Mouse (Mus musculus) cerebellum, adult 11-12 months (tissue): ENCODE measurements around the gene Slc6a21.
A peak's percentile ranks its signal among the peaks of the same experiment; 100 is the strongest.

Experiments
- DNase-seq: peaks from one replicate; pipeline ENCODE4 v3.0.0; 2022

Gene Slc6a21

DNA sequence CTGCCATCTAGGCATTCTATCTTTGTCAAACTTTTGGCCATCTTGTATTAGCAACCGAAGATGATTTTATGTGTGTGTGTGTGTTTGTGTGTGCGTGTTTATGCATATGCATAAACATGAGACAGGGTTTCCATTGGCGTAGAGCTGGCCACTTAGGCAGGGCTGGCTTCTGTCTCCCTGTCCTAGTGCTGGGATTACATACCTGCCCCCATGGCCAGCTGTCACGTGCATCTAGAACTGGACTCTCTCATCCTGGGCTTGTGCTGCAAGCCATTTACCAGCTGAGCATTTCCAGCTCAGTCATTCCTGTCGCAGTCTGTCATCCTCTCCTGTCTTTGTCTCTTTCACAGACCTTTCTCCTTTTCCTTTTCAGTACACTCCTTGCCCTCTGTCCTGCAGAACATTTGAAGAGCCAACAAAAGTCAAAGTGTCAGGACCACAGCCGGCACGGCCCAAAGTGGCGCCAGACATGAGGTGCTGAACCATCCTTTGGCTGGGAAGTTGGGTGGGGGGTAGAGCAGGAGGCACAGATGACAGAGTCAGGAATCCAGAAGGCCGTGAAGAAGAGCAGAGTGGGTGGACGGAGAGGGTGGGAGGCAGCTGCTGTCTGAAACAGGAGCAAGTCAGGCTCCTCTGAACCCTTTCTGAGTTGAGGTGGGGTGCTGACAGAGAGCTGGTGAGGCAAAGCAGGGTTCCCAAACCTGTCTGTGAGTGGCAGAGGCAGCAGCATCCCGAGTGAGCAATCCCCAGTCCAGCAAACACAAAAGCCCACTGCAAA, 20.1 kb upstream of the Slc6a21 start:
- DNase-seq, result no peak

DNA sequence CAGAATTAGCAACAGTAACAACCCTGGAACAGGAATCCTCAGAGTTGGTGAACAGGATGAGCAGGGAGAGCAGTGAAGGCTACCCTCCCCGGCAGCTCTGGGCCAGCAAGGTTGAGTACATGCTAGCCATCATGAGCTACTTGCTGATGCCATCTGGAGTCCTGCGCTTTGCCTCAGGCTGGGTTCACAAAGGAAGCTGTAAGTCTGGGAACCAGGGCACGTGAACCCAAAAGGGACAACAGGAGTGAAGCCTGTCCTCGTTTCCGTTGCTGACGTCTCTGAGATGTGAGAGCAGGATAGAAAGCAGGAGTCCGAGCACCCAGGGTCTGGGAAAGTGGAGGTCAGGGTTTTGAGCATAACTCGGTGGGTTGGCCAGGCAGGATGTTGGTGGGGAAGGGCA, 18.0 kb upstream of the Slc6a21 start:
- no peak for DNase-seq

DNA sequence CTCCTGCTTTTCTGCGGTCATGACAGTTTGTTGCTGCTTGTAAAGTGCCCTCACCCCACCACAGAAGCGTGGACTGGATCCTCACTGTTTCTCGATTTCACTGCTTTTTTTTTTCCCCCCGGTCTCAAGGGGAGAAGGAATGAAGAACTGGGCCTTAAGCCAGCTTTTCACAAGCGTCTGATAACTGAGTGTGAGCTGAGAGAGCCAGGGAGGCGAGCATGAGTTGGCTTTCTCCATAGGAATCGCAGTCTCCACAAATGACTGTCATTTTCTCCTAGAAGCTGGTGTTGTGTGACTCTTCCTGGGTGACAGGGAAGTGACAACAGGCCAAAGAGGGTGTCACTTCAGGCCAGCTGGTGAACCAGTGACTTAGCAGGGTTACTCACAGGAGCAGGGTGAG, 15.0 kb upstream of the Slc6a21 start:
- DNase-seq, result no peak

DNA sequence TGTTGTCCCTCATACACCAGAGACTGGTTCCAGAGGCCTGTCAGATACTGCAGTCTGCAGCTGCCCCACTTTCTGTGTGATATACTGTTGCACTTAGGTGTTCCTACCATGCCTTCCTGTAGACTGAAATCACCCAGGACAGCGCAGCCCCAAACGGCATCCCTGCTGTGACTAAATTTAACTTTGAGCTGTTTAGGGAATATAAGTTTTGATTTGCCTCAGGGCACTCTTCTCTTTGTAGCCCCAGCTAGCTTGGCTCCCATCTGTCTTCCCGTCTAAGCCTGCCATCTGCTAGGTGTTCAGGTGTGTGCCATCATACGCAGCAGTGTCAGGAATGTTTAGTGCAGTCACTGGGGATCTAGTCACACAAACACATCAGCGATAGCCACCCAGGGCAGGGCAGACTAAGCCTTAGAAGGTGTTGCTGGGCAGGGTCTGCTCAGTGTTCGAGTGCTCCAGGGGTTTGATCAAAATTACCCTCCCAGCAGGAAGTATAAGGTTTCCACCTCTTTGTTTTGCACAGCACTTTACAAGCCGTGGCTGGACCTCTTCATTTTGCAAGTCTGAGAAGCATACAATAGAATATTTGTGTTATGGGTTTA, 14.2 kb upstream of the Slc6a21 start:
- DNase-seq, result no peak

DNA sequence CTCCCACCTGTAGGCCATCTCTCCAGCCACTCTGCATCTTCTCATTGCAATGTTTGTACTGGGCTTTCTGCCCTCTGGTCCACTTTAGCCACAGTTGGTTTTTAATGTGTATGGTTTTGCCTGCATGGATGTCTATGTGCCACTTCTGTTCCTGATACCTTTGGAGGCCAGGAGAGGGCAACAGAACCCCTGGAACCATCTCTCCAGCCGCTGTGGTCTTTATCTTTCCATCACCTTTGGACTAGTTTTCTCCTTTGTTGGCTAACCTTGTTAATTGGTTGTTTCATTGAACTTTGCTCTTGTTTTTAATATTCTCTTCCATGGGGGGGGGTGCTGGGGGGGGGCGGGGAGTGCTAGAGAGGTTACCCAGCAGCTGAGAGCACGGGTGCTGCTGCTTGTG, 13.0 kb upstream of the Slc6a21 start:
- DNase-seq, result no peak

DNA sequence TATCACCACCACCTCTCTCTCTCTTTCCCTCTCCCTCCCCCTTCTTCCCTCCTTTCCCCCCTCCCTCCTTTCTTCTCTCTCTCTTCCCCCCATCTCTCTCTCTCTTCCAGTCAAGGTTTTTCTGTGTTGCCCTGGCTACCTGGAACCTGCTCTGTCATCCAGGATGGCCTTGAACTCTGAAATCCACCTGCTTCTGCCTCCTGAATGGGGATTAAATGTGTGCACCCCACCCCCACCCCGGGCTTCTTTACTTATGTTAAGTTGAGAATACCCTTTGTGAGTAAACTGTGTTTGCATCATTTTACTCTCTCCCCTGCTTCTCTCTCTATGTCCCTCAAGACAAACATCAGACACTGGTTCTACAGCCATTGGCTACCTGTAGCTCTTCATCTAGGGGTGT, 11.8 kb upstream of the Slc6a21 start:
- no peak for DNase-seq

DNA sequence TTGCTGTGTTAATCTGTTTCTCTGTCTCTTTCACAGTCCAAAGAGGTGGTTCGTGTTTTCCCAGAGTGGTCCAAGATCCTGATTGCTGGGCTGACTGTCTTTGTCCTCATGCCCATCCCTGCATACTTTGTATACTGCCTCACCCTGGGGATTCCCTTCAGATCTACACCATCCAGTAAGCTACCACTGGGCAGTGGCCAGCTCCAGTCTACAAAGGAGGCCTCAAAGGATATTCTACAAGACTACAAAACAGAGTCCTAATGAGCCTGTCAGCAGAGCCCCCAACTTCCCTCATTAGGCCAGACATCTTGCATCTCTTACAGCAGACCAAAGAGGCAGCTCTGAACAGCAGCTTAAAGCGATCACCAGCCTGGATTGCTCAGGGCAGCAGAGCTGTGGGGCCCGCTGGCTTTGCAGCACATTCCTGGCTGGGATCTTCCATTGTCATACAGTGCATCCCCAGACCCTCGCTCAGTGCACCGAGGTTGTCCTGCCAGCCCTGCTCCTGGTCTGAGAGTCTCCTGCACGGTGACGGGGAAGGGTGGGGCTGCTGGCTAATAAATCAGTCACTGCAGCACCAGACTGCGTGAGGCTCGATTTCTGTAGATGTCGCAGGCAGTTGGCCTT, 4.4 kb upstream of the Slc6a21 start:
- DNase-seq, result no peak

DNA sequence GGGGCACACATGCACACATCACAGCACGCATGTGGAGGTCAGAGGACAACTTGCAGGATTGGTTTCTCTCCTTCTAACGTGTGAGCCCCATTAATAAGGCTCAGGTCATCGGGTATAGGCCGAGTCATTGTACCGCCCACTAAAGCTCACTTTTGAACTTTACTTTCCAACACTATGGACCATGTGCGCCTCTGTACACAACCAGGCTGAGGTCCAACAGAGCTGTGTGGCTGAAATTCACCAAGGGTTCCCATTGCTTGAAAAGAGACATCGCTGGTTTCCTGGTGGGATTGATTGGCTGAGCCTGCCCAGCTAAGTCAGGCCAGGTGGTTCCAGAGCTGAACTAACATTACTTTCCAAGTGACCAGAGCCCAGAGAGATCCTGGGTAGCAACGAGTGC, 3.6 kb upstream of the Slc6a21 start:
- no peak for DNase-seq

DNA sequence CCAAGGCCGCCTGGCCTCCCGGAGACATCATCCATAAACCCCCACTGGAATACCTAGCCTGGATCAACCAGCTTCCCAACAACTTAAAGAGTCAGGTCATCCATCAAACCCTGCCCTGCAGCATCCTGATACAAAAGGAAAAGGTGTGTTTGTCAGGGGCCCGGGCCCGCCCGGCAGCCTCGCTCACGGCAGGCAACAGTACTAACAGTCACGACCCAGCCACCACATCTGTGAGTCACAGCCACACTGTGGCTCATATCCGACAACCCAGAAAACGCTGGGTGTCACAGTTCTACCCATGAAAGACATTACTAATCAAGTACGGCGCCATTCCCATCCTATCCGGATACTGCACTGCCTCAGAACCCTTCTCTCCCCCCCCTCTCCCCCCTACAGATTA, 9.2 kb downstream of the Slc6a21 start:
- DNase-seq, result no peak

DNA sequence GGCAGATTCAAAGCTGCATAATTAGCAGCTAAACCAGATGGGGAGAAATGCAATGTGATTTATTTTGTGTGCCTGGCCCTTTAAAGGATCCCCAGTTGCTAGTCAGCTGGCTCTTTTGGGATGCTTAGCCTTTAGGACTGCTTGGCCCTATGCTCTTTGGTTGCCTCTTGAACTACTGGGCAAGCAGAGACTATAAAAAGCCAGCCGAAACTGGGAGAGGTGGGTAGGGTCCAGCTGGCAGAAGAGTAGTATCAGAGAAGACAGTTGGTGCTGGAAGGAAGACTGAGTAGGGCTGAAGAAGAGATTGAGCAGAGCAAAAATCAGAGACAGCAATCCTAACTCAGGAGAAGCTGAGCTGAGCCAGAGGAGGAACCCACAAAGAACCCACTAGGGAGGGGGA, 19.3 kb downstream of the Slc6a21 start:
- no peak for DNase-seq

DNA sequence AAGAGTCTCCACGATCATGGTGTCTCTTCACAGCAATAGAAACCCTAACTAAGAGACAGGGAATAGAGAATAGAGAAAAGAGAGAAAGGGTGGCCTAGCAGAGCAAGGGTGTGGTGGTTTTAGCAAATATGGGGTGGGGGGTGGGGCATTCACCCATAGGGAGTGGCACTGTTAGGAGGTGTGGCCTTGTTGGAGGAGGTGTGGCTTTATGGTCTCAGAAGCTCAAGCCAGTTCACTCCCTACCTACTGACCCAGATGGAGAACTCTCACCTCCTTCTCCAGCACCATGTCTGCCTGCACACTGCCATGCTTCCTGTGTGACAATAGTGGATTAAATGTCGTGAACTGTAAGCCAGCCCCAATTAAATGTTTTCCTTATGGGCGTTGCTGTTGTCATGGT, 20.2 kb downstream of the Slc6a21 start:
- DNase-seq, result no peak

DNA sequence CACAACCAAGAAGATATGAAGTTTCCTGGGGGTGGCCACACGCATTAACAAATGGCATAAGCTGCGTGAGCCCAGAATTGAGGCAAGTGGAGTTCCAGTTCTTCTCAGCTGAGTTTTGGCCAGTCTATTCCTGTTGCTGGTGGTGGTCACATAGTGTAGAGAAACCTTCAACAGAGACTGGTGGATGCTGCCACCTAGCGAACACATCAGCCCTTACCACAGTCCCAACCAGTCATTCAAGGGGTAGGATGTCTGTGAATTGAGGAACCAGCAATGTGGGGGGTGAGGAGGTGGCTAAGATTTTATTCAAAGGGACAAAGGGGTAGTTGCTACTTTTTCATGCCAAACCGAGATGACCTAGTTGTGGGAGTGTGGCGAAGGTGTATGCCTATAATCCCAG, 22.4 kb downstream of the Slc6a21 start:
- no peak for DNase-seq

DNA sequence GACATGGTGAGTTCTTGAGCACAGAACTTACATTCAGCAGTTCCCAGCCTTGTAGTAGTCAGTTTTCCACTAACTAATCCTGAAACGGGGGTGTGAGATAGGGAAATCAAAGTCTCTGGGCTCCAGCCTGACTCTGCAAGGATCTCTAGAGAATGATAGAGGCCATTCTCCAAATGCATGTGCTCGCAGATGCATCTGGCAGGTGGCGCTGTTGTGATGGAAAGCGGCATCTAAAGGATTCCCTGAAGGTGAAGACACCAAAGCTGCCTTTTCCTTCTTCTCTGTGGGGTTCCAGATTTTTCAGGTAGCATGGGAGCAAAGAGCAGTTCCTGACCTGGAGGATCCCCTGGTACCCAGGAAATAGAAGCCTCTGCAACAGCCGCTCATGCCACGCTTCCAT, 23.0 kb downstream of the Slc6a21 start:
- DNase-seq, result peak; percentile 53

DNA sequence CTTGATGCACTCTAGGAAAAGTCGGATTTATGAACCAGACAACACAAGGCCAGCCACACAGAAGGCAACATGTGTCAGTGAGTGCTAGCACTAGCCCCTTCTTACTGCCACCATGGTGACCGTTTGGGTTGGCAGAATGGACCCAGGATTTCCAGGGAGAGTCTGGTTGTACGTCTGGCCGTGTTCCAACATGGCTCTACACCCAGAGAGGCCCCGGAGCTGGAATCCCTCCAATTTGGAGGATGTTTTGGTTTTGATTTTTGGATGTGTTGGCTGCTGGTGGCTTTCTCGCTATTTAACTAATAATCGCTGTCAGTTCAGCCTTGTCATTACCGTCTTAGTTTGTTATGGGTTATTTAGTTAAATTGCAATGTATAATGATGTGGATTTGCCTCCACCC, 25.3 kb downstream of the Slc6a21 start:
- no peak for DNase-seq

DNA sequence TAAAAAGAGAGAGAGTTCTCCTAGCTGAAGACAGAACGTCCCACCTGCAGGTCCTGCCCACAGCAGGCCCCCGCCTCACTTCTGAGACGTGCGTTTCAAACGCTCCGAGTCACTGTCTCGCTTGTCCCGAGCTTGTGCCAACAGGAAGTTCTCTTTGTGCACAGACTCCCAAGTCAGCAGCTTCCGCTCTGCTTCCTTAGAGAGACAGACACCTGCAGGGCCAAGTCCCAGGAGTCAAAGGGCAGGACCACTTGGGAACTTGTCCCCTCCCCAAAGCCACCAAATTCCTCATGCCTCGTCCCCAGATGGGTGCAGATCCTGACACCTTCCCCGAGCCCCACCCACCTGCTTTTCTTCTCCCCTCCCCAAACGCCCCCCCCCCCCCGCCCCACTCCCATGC, 27.6 kb downstream of the Slc6a21 start:
- DNase-seq, result no peak

DNA sequence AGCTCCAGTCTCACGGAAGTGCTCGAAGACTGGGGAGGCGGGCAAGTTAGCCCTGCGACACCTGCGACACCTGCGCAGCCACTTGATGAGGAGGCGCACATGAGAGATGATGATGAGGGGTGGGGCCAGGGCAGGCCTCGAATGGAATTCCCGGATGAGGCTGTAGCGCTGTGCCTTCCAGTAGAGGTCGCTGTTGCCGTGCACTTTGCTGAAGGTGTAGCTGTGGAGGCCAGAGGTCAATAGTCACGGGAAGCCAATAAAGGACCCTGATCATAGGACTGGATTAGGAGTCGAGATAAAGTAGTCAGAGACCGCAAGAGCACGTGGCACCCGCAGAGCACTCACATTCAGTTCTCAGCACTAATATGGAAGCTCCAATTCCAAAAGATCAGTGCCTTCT, 28.0 kb downstream of the Slc6a21 start:
- peak; percentile 86 for DNase-seq

DNA sequence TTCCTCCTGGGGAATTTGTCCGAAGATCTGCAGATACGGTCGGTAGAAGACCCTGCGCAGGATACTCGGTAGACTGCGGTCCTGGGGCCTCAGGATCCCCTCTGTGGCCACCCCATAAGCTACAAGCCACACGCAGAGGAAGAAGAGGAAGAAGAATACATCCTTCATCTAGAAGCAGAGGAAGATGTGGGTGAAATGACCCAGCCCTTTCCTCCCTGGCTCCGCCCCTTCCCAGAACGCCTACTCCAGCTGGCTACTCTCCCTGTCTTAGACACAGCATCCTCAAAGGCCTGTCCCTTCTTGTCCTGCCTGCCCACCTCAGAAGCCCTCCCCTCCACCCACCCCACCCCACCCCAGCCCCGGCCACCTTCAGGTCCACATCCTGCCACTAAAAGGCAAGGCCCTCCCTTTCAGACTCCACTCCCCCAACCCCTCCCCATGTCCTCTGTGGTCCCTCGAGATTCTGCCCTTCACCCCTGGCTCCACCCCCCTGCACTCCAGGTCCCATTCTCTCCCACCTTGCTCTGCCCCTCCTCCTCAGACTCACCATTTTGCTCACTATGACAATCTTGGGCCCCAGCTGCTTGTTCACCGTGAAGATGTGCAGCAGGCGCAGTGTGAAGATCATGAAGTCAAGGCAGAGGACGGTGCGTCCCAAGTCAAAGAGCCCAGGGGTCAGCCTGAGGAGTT, 31.4 kb downstream of the Slc6a21 start:
- no peak for DNase-seq

DNA sequence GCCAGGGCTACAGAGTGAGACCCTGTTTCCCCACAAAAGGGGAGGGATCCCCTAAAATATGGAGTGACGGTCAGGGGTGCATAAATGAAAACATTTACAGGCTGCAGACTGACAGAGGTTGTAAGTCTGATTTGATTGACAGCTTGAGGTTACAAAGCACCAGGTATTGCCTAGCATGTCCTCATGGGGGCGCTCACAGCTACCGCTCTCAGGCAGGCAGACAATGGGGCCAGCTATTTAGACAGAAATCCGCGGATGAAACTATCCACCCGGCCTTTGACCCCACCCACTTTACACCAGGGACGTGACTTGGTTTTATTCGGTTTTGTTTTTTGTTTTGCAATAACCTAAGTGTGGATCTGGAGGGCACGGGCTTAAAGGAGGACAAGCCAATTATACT, 32.1 kb downstream of the Slc6a21 start:
- no peak for DNase-seq

DNA sequence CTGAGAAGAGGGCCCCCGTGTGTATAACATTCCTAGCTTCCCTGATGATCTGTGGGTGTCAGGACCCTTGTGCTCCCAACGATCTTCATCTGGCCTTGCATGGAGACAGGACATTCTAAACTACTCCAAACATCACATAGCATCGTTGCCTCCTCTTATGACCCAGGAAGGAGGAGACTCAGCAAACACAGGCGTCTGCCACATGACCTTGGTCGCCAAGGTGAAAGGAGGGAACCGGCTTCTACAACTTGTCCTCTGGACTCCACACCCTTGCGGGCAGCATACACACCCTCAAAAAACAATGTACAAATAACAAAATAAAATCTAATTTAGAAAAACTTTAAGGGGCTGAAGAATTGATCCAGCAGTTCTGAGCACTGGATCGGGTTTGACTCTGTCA, 34.7 kb downstream of the Slc6a21 start:
- DNase-seq, result no peak

DNA sequence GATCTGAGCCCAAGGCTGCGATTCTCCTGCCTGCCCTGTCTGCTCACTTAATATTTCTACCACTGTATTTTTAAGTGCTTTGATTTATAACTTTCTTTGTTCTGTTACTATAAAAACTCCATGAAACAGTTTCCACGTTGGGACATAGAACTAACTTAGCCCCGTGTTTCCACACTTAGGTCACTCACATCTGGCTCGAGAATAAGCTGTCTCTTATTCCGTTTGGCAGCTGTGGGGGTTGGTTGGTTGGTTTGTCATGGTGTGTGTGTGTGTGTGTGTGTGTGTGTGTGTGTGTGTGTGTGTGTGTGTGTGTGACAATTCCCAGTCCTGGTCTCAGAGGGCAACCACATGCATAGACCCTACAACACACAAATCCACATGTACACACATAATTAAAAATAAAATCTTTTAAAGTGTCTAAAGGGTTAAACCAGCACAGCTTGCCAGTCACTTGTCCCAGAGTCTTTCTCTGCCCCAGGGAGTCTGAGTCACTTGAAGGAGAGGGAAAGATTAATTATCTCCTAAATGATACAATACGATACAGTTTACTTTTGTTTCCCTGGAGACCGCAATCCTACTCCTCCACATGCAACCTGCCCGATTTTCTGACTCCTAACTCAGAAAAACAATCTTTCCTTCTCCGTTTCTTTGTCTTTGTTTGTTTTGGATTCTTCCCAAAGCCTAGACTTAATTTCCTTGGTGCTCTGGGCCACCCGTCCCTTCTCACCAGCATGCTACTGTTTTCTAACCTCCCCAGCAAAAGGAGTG, 35.6 kb downstream of the Slc6a21 start:
- no peak for DNase-seq

DNA sequence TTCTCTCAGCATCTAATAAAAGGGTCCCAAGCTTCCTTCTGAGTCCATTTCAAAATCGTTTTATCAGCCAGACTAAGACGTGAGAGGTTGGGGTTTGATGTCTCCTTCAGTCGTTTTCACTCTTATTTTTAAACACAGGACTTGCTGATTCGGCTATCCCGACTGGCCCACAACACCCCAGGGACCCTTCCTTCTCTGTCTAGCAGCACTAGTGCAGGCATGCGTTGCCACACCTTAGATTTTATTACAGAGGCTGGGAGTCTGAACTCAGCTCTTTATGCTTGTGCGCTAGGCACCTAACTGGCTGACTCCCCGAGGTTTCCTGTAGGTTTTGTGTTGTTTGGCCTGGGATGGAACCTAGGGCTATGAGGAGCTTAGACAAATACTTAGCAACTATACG, 36.2 kb downstream of the Slc6a21 start:
- DNase-seq, result no peak

DNA sequence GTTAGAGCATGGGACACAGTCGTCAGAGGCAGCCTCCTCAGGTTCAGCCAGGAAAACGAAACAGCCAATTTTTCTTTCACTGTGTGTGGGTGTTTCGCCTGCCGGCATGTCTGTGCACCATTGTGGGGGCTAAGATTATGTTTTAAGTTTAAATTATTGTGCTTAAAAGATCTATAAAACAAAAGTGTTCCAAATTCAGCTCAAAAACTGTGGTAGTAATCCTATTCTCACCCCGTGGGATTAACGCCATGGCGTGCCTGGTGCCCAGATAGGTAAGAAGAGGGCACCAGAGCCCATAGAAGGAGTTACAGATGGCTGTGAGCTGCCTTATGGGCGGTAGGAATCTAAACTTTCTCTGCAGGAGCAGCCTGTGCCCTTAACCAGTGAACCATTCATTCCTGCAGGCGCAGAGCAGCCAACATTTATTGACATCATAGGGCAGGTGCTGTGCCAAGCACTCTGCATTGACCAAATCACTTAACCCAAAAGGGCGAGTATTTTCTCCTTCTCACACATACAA, 37.9 kb downstream of the Slc6a21 start:
- DNase-seq, result no peak

DNA sequence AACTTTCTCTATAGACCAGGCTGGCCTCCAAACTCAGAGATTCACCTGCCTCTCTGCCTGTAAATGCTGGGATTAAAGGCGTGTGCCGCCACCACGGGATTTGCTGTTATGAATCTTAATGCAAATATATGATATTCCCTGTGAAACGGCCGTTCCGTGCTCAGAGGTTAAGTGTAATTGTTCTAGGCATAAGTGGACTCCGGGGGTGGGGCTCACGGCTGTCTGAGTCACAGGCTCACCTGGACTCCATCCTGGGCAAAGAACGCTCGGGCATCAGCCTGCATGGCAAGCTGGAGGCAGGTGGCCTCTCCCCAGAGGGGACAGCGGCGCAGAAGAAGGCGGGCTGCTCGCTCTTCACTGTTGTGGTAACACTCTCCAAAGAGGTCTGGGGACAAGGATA, 39.2 kb downstream of the Slc6a21 start:
- DNase-seq, result no peak
